Mouse (Mus musculus) layer of hippocampus, postnatal 36 days (tissue): ENCODE measurements at regions not wholly inside any gene's neighbourhood (a gene's known extent, or its start where the extent isn't known, plus 50 kb on each side); places are given as distances from the start of the nearest gene placed in this dataset.
"Not testable (repeated sequence)": the region's sequence is repeated elsewhere in the genome, so short reads cannot be mapped to it uniquely, and the experiment has no call there.

ENCODE experiments used
- DNase-seq, 2 experiments: peaks; one replicate each; pipeline ENCODE4 v3.0.0; 2022

- DNase-seq = no peak
Measured at GRCm38 (mm10) chr6:66399091-66399755, 136.0 kb upstream of the Mad2l1 start.

- no peak for DNase-seq
Measured at GRCm38 (mm10) chr6:66401468-66401867, 133.7 kb upstream of the Mad2l1 start.

- DNase-seq = no peak
Measured at GRCm38 (mm10) chr6:66401868-66402440, 133.2 kb upstream of the Mad2l1 start.

- DNase-seq = no peak
Measured at GRCm38 (mm10) chr6:66414822-66415221, 120.4 kb upstream of the Mad2l1 start.

GRCm38 (mm10) chr6:66419452-66420041 is 115.6 kb upstream of the Mad2l1 start:
- DNase-seq = no peak

- no peak for DNase-seq
Measured at GRCm38 (mm10) chr6:66428370-66428769, 106.8 kb upstream of the Mad2l1 start.

GRCm38 (mm10) chr6:66450408-66450807 is 84.8 kb upstream of the Mad2l1 start:
- DNase-seq = not testable (repeated sequence)

GRCm38 (mm10) chr6:66458172-66458571 is 77.0 kb upstream of the Mad2l1 start:
- no peak for DNase-seq

- no peak for DNase-seq
Measured at GRCm38 (mm10) chr6:66464540-66464939, 70.7 kb upstream of the Mad2l1 start.

- no peak for DNase-seq
Measured at GRCm38 (mm10) chr6:66465137-66465853, 69.9 kb upstream of the Mad2l1 start.

- DNase-seq = no peak
Measured at GRCm38 (mm10) chr6:66466757-66467156, 68.4 kb upstream of the Mad2l1 start.

- DNase-seq = no peak
Measured at GRCm38 (mm10) chr6:66470627-66471249, 64.5 kb upstream of the Mad2l1 start.

- no peak for DNase-seq
Measured at GRCm38 (mm10) chr6:66471786-66472185, 63.4 kb upstream of the Mad2l1 start.

- no peak for DNase-seq
Measured at GRCm38 (mm10) chr6:66472697-66473096, 62.5 kb upstream of the Mad2l1 start.

GRCm38 (mm10) chr6:66477575-66477974 is 57.6 kb upstream of the Mad2l1 start:
- DNase-seq = no peak

- DNase-seq = no peak
Measured at GRCm38 (mm10) chr6:66478326-66478964, 56.7 kb upstream of the Mad2l1 start.

- DNase-seq = no peak
Measured at GRCm38 (mm10) chr6:66479576-66479975, 55.6 kb upstream of the Mad2l1 start.

- no peak for DNase-seq
Measured at GRCm38 (mm10) chr6:66480207-66480606, 55.0 kb upstream of the Mad2l1 start.

- DNase-seq = no peak
Measured at GRCm38 (mm10) chr6:66482797-66483196, 52.4 kb upstream of the Mad2l1 start.
